Mouse (Mus musculus): ENCODE results near the gene Cnot10. TPM values are rescaled to one million over a fixed set of nuclear protein-coding genes. Genes with fewer than 3 reads are reported as not detected.
A peak's percentile ranks its signal among the peaks of the same experiment; 100 is the strongest.

The Cnot10 gene
- polyA plus RNA-seq, 1 experiment from 2014 or later: 22.5 TPM

DNA sequence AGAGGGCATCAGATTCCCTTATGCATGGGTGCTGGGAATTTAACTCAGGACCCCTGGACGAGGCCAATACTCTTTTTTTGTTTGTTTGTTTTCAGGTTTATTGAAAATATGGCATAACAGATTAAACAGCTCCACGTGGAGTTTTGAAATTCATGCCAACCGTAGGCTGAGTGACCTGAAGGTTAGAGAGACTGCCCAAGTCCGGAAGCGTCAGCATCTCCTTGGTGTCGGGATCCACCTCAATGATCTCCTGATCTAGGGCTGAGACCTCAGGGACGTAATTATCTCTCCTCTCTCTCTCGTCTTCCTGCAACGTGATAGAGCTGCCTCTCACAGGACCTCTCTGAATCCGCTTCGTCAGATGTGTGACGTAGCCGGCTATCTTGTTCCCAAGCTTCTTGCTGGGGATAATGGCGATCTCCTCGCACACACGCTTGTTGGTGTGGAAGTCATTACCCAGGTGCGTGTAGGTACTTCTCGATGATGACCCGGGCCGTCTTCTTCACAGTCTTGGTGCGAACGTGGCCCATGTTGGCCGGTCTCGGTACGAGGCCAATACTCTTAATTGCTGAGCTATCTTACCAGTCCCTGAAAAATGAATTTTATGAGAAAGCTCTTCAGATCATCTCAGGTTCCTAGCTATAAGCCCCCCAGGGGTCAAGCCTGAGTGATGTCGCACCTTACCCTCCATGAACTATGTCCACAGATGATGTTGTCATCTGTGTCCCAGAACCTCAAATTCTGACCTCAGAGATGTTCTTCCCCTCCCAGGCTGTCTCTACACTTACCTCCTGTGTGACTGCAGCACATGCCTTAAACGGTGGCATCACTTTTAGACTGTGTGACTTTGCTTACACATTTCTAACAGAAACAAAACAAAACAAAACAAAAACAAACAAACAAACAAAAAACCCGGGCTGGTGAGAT is 7.8 kb upstream of the Cnot10 start:
- no peak overlapping the region for H3K9ac ChIP-seq (ENCODE audit: low read depth, low read length)
- no peak overlapping the region for H3K4me2 ChIP-seq (replicated peaks; ENCODE audit: low read depth)
- WGBS: 81% methylated on average over 28 of the region's 28 CpGs
- no peaks in the 10 kb centered on the region for H3K4me1 ChIP-seq (replicated peaks; ENCODE audit: control insufficient read depth, insufficient read depth, low read length)
- no peak for ATAC-seq
- H3K4me3 ChIP-seq (ENCODE audit: low read depth, low read length): no peak overlapping the region
- H3K9me3 ChIP-seq (ENCODE audit: control insufficient read depth): no peaks in the 10 kb centered on the region
- H3K27ac ChIP-seq (ENCODE audit: low read depth, low read length): no peak overlapping the region
- H3K27me3 ChIP-seq (replicated peaks; ENCODE audit: control insufficient read depth, insufficient read depth, low read length): no peaks in the 10 kb centered on the region
- no peaks in the 10 kb centered on the region for H3K36me3 ChIP-seq (ENCODE audit: control insufficient read depth, insufficient read depth)
- TF ChIP-seq CTCF (IDR thresholded peaks at IDR 0.05; ENCODE audit: low read depth): peak; percentile 33; the same call in 1 of the 2 replicates

- peak; percentile 94 for ATAC-seq
Measured at GRCm38 (mm10) chr9:114646556-114647505, 6.8 kb upstream of the Cnot10 start.

GRCm38 (mm10) chr9:114639186-114639748 is 717 bp downstream of the Cnot10 start:
- Histone ChIP-seq H3K4me3 (ENCODE audit: low read depth, low read length) (peak overlapping the region; percentile 83), H3K4me1 (replicated peaks; ENCODE audit: control insufficient read depth, insufficient read depth, low read length) (peaks cover 3% of the 10 kb centered on the region; the same call in 1 of the 2 replicates), H3K27ac (ENCODE audit: low read depth, low read length) (peak overlapping the region; percentile 91), H3K4me2 (replicated peaks; ENCODE audit: low read depth) (peak overlapping the region; percentile 82), H3K36me3 (ENCODE audit: control insufficient read depth, insufficient read depth) (no peaks in the 10 kb centered on the region), H3K9ac (ENCODE audit: low read depth, low read length) (peak overlapping the region; percentile 65), H3K27me3 (replicated peaks; ENCODE audit: control insufficient read depth, insufficient read depth, low read length) (no peaks in the 10 kb centered on the region), H3K9me3 (ENCODE audit: control insufficient read depth) (no peaks in the 10 kb centered on the region)
- WGBS: 9% methylated on average over 18 of the region's 18 CpGs
- peak; percentile 2; the same call in 1 of the 2 replicates for ATAC-seq
- TF ChIP-seq CTCF (IDR thresholded peaks at IDR 0.05; ENCODE audit: low read depth): no peak

More at GRCm38 (mm10) chr9:114646556-114647505, 6.8 kb upstream of the Cnot10 start:
- peak overlapping the region; percentile 87 for H3K27ac ChIP-seq (ENCODE audit: low read depth, low read length)
- no peaks in the 10 kb centered on the region for H3K27me3 ChIP-seq (replicated peaks; ENCODE audit: control insufficient read depth, insufficient read depth, low read length)
- H3K9ac ChIP-seq (ENCODE audit: low read depth, low read length): no peak overlapping the region
- no peaks in the 10 kb centered on the region for H3K9me3 ChIP-seq (ENCODE audit: control insufficient read depth)
- H3K4me1 ChIP-seq (replicated peaks; ENCODE audit: control insufficient read depth, insufficient read depth, low read length): no peaks in the 10 kb centered on the region
- H3K4me3 ChIP-seq (ENCODE audit: low read depth, low read length): no peak overlapping the region
- no peak for TF ChIP-seq CTCF (IDR thresholded peaks at IDR 0.05; ENCODE audit: low read depth)
- peak overlapping the region; percentile 45 for H3K4me2 ChIP-seq (replicated peaks; ENCODE audit: low read depth)
- WGBS: 43% methylated on average over 12 of the region's 12 CpGs
- H3K36me3 ChIP-seq (ENCODE audit: control insufficient read depth, insufficient read depth): no peaks in the 10 kb centered on the region

- ATAC-seq: no peak
- WGBS: 89% methylated on average over 3 of the region's 3 CpGs
- TF ChIP-seq CTCF (IDR thresholded peaks at IDR 0.05; ENCODE audit: low read depth): no peak
Measured at GRCm38 (mm10) chr9:114636751-114637150, 3.2 kb downstream of the Cnot10 start.

GRCm38 (mm10) chr9:114636150-114636549 is 3.8 kb downstream of the Cnot10 start:
- Histone ChIP-seq H3K27me3 (replicated peaks; ENCODE audit: control insufficient read depth, insufficient read depth, low read length) (no peaks in the 10 kb centered on the region), H3K4me2 (replicated peaks; ENCODE audit: low read depth) (no peak overlapping the region), H3K27ac (ENCODE audit: low read depth, low read length) (no peak overlapping the region), H3K9ac (ENCODE audit: low read depth, low read length) (no peak overlapping the region), H3K36me3 (ENCODE audit: control insufficient read depth, insufficient read depth) (peaks cover 4% of the 10 kb centered on the region; the same call in 1 of the 2 replicates), H3K4me3 (ENCODE audit: low read depth, low read length) (no peak overlapping the region), H3K4me1 (replicated peaks; ENCODE audit: control insufficient read depth, insufficient read depth, low read length) (peaks cover 3% of the 10 kb centered on the region; the same call in 1 of the 2 replicates), H3K9me3 (ENCODE audit: control insufficient read depth) (no peaks in the 10 kb centered on the region)
- TF ChIP-seq CTCF (IDR thresholded peaks at IDR 0.05; ENCODE audit: low read depth): no peak
- no peak for ATAC-seq
- WGBS: 97% methylated on average over 4 of the region's 4 CpGs

More at GRCm38 (mm10) chr9:114636751-114637150, 3.2 kb downstream of the Cnot10 start:
- H3K4me1 ChIP-seq (replicated peaks; ENCODE audit: control insufficient read depth, insufficient read depth, low read length): peaks cover 3% of the 10 kb centered on the region; the same call in 1 of the 2 replicates
- H3K9ac ChIP-seq (ENCODE audit: low read depth, low read length): no peak overlapping the region
- no peak overlapping the region for H3K27ac ChIP-seq (ENCODE audit: low read depth, low read length)
- H3K9me3 ChIP-seq (ENCODE audit: control insufficient read depth): no peaks in the 10 kb centered on the region
- H3K4me3 ChIP-seq (ENCODE audit: low read depth, low read length): no peak overlapping the region
- H3K4me2 ChIP-seq (replicated peaks; ENCODE audit: low read depth): no peak overlapping the region
- no peaks in the 10 kb centered on the region for H3K27me3 ChIP-seq (replicated peaks; ENCODE audit: control insufficient read depth, insufficient read depth, low read length)
- H3K36me3 ChIP-seq (ENCODE audit: control insufficient read depth, insufficient read depth): no peaks in the 10 kb centered on the region

All from intestine, postnatal 0 days (tissue).